Mouse (Mus musculus) heart, postnatal 0 days (tissue): ENCODE measurements around the gene Get4. TPM values are rescaled to one million over a fixed set of nuclear protein-coding genes. Genes with fewer than 3 reads are reported as not detected.
A peak's percentile ranks its signal among the peaks of the same experiment; 100 is the strongest.

Experiments used
- ATAC-seq: fragments of 200-750 bp; cut with Nextera tagmentation; 2 replicates; pipeline ENCODE4 v1.8.0; 2017; ENCODE audit warnings: low read depth, moderate number of reproducible peaks, moderate library complexity; ENCODE audit not compliant: insufficient read depth
- DNase-seq: peaks from one replicate; pipeline ENCODE4 v3.0.0-alpha.2; 2016; ENCODE audit warnings: low spot score
- H3K27ac ChIP-seq: fragments of 300-500 bp; sonication (generic); 2 replicates; pipeline ENCODE4 v1.5.1; 2014; ENCODE audit warnings: low read depth, mild to moderate bottlenecking
- H3K27me3 ChIP-seq: fragments of 300-500 bp; sonication (generic); 2 replicates; pipeline ENCODE4 v1.6.1; 2014; ENCODE audit warnings: low read length, mixed read lengths; ENCODE audit not compliant: control insufficient read depth, insufficient read depth
- H3K36me3 ChIP-seq: fragments of 300-500 bp; sonication (generic); replicated peaks from 2 replicates; pipeline ENCODE4 v1.6.1; 2014; ENCODE audit warnings: low read length, mixed read lengths; ENCODE audit not compliant: control insufficient read depth, insufficient read depth
- H3K4me1 ChIP-seq: fragments of 300-500 bp; sonication (generic); 2 replicates; pipeline ENCODE4 v1.6.1; 2014; ENCODE audit warnings: antibody characterized with exemption; ENCODE audit not compliant: control insufficient read depth, insufficient read depth
- H3K4me2 ChIP-seq: fragments of 300-500 bp; sonication (generic); 2 replicates; pipeline ENCODE4 v1.6.1; 2014; ENCODE audit warnings: low read depth, mild to moderate bottlenecking, low read length, moderate library complexity
- H3K4me3 ChIP-seq: fragments of 300-500 bp; sonication (generic); 2 replicates; pipeline ENCODE4 v1.5.1; 2014; ENCODE audit warnings: low read depth, low read length
- H3K9ac ChIP-seq: fragments of 300-500 bp; sonication (generic); replicated peaks from 2 replicates; pipeline ENCODE4 v1.6.1; 2014; ENCODE audit warnings: low read depth, low read length, mixed read lengths
- H3K9me3 ChIP-seq: fragments of 300-500 bp; sonication (generic); replicated peaks from 2 replicates; pipeline ENCODE4 v1.6.1; 2016; ENCODE audit warnings: low read length; ENCODE audit not compliant: control insufficient read depth
- CTCF ChIP-seq: IDR thresholded peaks from 2 replicates; pipeline ENCODE4 v1.5.1; 2016; ENCODE audit warnings: antibody characterized with exemption, control low read depth, low read depth
- EP300 ChIP-seq: IDR thresholded peaks from 2 replicates; pipeline ENCODE4 v1.6.1; 2016; ENCODE audit warnings: antibody characterized with exemption, low read depth
- WGBS: fragments of 180-500 bp; shearing (Covaris S2); extraction: QIAGEN DNeasy Blood & Tissue Kit; methylation state at CpG from one replicate; pipeline ENCODE4 v1.1.7; 2014; 5-methylcytosine and 5-hydroxymethylcytosine counted together
- polyA plus RNA-seq: library from polyadenylated mRNA; unstranded; fragments of >200 nt; fragmentation: Nextera tagmentation; extraction: Ambion mirVana; gene quantifications from 2 replicates; pipeline ENCODE4 v1.2.1, GENCODE M21; 2015
- total RNA-seq: library from RNA; depleted of rRNA; stranded (reverse); fragments of >200 nt; gene quantifications from 2 replicates; pipeline ENCODE4 v1.2.3, GENCODE M21; 2014; ENCODE audit warnings: low replicate concordance

Get4 gene
- total and polyA plus RNA-seq, 2 experiments from 2014 or later, result 61.6 to 153 TPM

GRCm38 (mm10) chr5:139216121-139216520, 36.0 kb upstream of the Get4 start:
- no peak overlapping the region for H3K4me3 ChIP-seq
- H3K4me2 ChIP-seq, result no peak overlapping the region
- 0 out of 2 replicates have a peak, but pooled peaks cover 8% of the 10 kb centered on the region for H3K4me1 ChIP-seq
- ATAC-seq (no peak), DNase-seq (no peak)
- 55% methylated on average over 2 of the region's 2 CpGs for WGBS
- H3K27me3 ChIP-seq, result no peaks in the 10 kb centered on the region
- H3K9ac ChIP-seq, result no peak overlapping the region
- H3K9me3 ChIP-seq, result no peaks in the 10 kb centered on the region
- no peak for TF ChIP-seq CTCF
- TF ChIP-seq EP300, result no peak
- H3K36me3 ChIP-seq, result peaks cover 9% of the 10 kb centered on the region; the same call in 1 of the 2 replicates
- no peak overlapping the region for H3K27ac ChIP-seq

GRCm38 (mm10) chr5:139216774-139217173, 35.4 kb upstream of the Get4 start:
- ATAC-seq (no peak), DNase-seq (no peak)
- 78% methylated on average over 3 of the region's 3 CpGs for WGBS
- TF ChIP-seq CTCF (no peak), EP300 (no peak)
- Histone ChIP-seq H3K4me3 (no peak overlapping the region), H3K9ac (no peak overlapping the region), H3K27ac (no peak overlapping the region), H3K4me2 (no peak overlapping the region), H3K4me1 (0 out of 2 replicates have a peak, but pooled peaks cover 8% of the 10 kb centered on the region), H3K36me3 (peaks cover 15% of the 10 kb centered on the region), H3K9me3 (no peaks in the 10 kb centered on the region), H3K27me3 (no peaks in the 10 kb centered on the region)

GRCm38 (mm10) chr5:139220006-139220515, 32.1 kb upstream of the Get4 start:
- Histone ChIP-seq H3K4me2 (no peak overlapping the region), H3K4me1 (0 out of 2 replicates have a peak, but pooled peaks cover 8% of the 10 kb centered on the region), H3K27me3 (no peaks in the 10 kb centered on the region), H3K9ac (no peak overlapping the region), H3K27ac (peak overlapping the region; percentile 33), H3K4me3 (no peak overlapping the region), H3K9me3 (no peaks in the 10 kb centered on the region), H3K36me3 (peaks cover 39% of the 10 kb centered on the region)
- ATAC-seq (no peak), DNase-seq (no peak)
- 55% methylated on average over 4 of the region's 4 CpGs for WGBS
- TF ChIP-seq CTCF (no peak), EP300 (no peak)

- no peak overlapping the region for H3K9ac ChIP-seq
- ATAC-seq, result peak; percentile 24; the same call in 1 of the 2 replicates
- no peak overlapping the region for H3K4me2 ChIP-seq
- no peak overlapping the region for H3K4me3 ChIP-seq
- DNase-seq, result no peak
- H3K9me3 ChIP-seq, result no peaks in the 10 kb centered on the region
- peak overlapping the region; percentile 33 for H3K27ac ChIP-seq
- TF ChIP-seq CTCF (no peak), EP300 (peak; percentile 83)
- WGBS, result 85% methylated on average over 4 of the region's 4 CpGs
- H3K36me3 ChIP-seq, result peaks cover 44% of the 10 kb centered on the region
- H3K27me3 ChIP-seq, result no peaks in the 10 kb centered on the region
- H3K4me1 ChIP-seq, result 0 out of 2 replicates have a peak, but pooled peaks cover 8% of the 10 kb centered on the region
Observed at GRCm38 (mm10) chr5:139220610-139221009, 31.5 kb upstream of the Get4 start.

- Histone ChIP-seq H3K36me3 (peaks cover 65% of the 10 kb centered on the region), H3K27ac (no peak overlapping the region), H3K4me2 (no peak overlapping the region), H3K9ac (no peak overlapping the region), H3K9me3 (no peaks in the 10 kb centered on the region), H3K27me3 (no peaks in the 10 kb centered on the region), H3K4me3 (no peak overlapping the region), H3K4me1 (0 out of 2 replicates have a peak, but pooled peaks cover 8% of the 10 kb centered on the region)
- no peak for ATAC-seq
- no peak for DNase-seq
- WGBS, result 95% methylated on average over 10 of the region's 10 CpGs
- no peak for TF ChIP-seq CTCF
- TF ChIP-seq EP300, result no peak
Observed at GRCm38 (mm10) chr5:139223331-139223730, 28.8 kb upstream of the Get4 start.

GRCm38 (mm10) chr5:139227236-139227635, 24.9 kb upstream of the Get4 start:
- no peak overlapping the region for H3K27ac ChIP-seq
- ATAC-seq (no peak), DNase-seq (no peak)
- no peak overlapping the region for H3K4me3 ChIP-seq
- H3K36me3 ChIP-seq, result peaks cover 80% of the 10 kb centered on the region
- TF ChIP-seq EP300 (no peak), CTCF (no peak)
- H3K4me1 ChIP-seq, result no peaks in the 10 kb centered on the region
- no peak overlapping the region for H3K4me2 ChIP-seq
- WGBS, result 92% methylated on average over 4 of the region's 4 CpGs
- H3K9ac ChIP-seq, result no peak overlapping the region
- no peaks in the 10 kb centered on the region for H3K9me3 ChIP-seq
- H3K27me3 ChIP-seq, result no peaks in the 10 kb centered on the region
